Mouse (Mus musculus) inflammation-experienced regulatory T-cells, adult 16 weeks (primary cell): ENCODE measurements around the gene Eda2r. TPM values are rescaled to one million over a fixed set of nuclear protein-coding genes. Genes with fewer than 3 reads are reported as not detected.

Experiments
- polyA plus RNA-seq: library from polyadenylated mRNA; unstranded; fragments of 100-300 nt; shearing (Covaris generic); gene quantifications from one replicate; pipeline ENCODE4 v1.2.1, GENCODE M21; 2017

The Eda2r gene
- polyA plus RNA-seq: not detected

DNA sequence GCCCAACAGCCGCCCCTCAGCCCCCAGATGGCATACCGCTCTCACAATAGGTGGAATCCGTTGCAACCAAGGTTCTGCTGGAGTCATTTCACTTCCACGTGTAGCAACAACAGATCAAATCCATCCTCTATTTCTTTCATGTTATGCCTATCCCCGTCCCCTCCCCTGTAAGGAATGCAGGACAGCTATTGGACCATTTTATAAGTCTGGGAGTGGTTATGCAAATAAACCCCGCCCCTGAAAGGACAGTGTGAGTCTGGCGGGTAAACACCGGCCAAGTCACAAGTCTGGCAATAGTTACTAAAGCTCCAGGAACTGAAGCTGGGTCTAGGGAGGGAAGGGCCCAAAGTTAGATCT is at the start of gene Eda2r:
Gene Eda2r (minus strand): TSS at position 152 of the 357 bp plus-strand sequence.

